In the genomic region with DNA sequence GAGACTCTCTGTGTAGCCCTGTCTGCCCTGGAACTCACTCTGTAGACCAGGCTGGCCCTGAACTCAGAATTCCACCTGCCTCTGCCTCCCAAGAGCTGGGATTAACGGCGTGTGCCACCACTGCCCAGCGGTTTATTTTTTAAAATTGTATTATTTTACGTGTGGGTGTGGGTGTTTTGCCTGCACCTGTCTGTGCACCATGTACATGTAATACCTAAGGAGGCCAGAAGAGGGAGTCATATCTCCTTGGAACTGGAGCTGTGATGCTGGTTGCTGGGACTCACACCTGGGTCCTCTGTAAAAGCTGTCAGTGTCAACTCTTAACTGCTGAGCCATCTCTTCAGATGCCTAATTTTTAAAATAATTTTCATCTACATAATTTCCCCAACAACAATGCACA, we compare ENCODE assay signal across 9 mouse cellular contexts. TPM values are rescaled to one million over a fixed set of nuclear protein-coding genes. Genes with fewer than 3 reads are reported as not detected.
DNase-seq lines count a peak whose midpoint lies in the region; ATAC-seq and TF ChIP-seq lines count a peak whose summit lies in the region.
"Had no signal": no experiment of that assay in that cellular context is flagged by ENCODE, and none has a peak within 500 bp of the region (broad histone marks: within the 10 kb centered on the region; RNA-seq: fewer than 3 reads in every experiment).

No protein-coding gene starts in this region.

- TF ChIP-seq CTCF in brain, embryonic 14.5 days (IDR thresholded peaks at IDR 0.05; ENCODE audit: borderline replicate concordance, extremely low read depth, insufficient read depth, insufficient read length), result peak; percentile 39; the same call in 1 of the 2 replicates

- 61% methylated on average over 4 of the region's 4 CpGs for WGBS in forebrain, embryonic 11.5 days

- TF ChIP-seq POLR2A in brain, embryonic 14.5 days (IDR thresholded peaks at IDR 0.05; ENCODE audit: borderline replicate concordance, extremely low read depth, insufficient read depth, insufficient read length, poor library complexity, severe bottlenecking), result no peak

- no peak for ATAC-seq in forebrain, embryonic 11.5 days (replicated peaks; ENCODE audit: low FRiP score)

- DNase-seq in heart, adult 8-10 months (ENCODE audit: low spot score), result peak; percentile 33
- no peak for DNase-seq in heart, postnatal 4 days
- peak; percentile 66 to 73 for DNase-seq in CD8-positive naive resting alpha-beta T cell, adult 2 months (ENCODE audit: low read depth in 2 of 2, low spot score in 2 of 2)
- DNase-seq in brain, embryonic 14.5 days (ENCODE audit: low read depth), result no peak
- DNase-seq in lung, postnatal 36 days, result peak; percentile 79
- DNase-seq in left cerebral cortex, postnatal 10 days (ENCODE audit: extremely low spot score in 1 of 2, low spot score in 2 of 2), result no peak
- DNase-seq in layer of hippocampus, adult 9-11 months, result no peak
- no peak for DNase-seq in forebrain, embryonic 11.5 days (ENCODE audit: low spot score)

- no peaks in the 10 kb centered on the region; the same call in 1 of the 2 replicates for H3K36me3 ChIP-seq in forebrain, embryonic 11.5 days (ENCODE audit: control insufficient read depth, insufficient read depth, low read length)

- H3K4me3 ChIP-seq in forebrain, embryonic 11.5 days (ENCODE audit: low read depth, low read length), result no peak overlapping the region
- H3K4me3 ChIP-seq: embryonic facial prominence, embryonic 15.5 days had no signal

- no peak overlapping the region for H3K27ac ChIP-seq in forebrain, embryonic 11.5 days (ENCODE audit: low read depth, low read length)
- H3K27ac ChIP-seq: embryonic facial prominence, embryonic 15.5 days had no signal

- H3K9me3 ChIP-seq in forebrain, embryonic 11.5 days (ENCODE audit: control insufficient read depth, low read length), result no peaks in the 10 kb centered on the region
- H3K9me3 ChIP-seq: embryonic facial prominence, embryonic 15.5 days had no signal

- no peak overlapping the region for H3K4me2 ChIP-seq in forebrain, embryonic 11.5 days (ENCODE audit: low read depth, low read length, severe bottlenecking)
- H3K4me2 ChIP-seq: embryonic facial prominence, embryonic 15.5 days had no signal

- H3K4me1 ChIP-seq in forebrain, embryonic 11.5 days (replicated peaks; ENCODE audit: control insufficient read depth, insufficient read depth, low read length), result no peaks in the 10 kb centered on the region

- no peak overlapping the region for H3K9ac ChIP-seq in forebrain, embryonic 11.5 days (ENCODE audit: low read length)
- H3K9ac ChIP-seq: embryonic facial prominence, embryonic 15.5 days had no signal

- no peaks in the 10 kb centered on the region for H3K27me3 ChIP-seq in forebrain, embryonic 11.5 days (ENCODE audit: control insufficient read depth, insufficient read depth, low read length)
- H3K27me3 ChIP-seq: embryonic facial prominence, embryonic 15.5 days had no signal

- intact Hi-C loops in left cerebral cortex, postnatal 10 days (cut with DNase I), result no loop called here

RNA-seq across cellular contexts. Expression of gene Ppp2r5a, which starts 38.6 kb away (rescaled TPM):
- total RNA-seq in heart, adult 8-10 months (2022), result 10 to 100 TPM; 94.2 to 98.9 (median 97.9) TPM
- total RNA-seq in heart, postnatal 4 days (2021), result 10 to 100 TPM; 90.7 to 95.0 TPM
- 15.9 and 16.8 TPM in 2 replicates for polyA plus RNA-seq in brain, embryonic 14.5 days (2012; rRNA removed)
- total RNA-seq in left cerebral cortex, postnatal 10 days (2021), result 10 to 100 TPM; 60.5 to 64.3 TPM
- 19.4 and 21.9 TPM in 2 replicates for polyA plus RNA-seq in forebrain, embryonic 11.5 days (2014; fragmentation: Nextera tagmentation; extraction: Ambion mirVana)

RNA-seq across cellular contexts. Expression of gene Tmem206, which starts 38.8 kb away (rescaled TPM):
- total RNA-seq in heart, adult 8-10 months (2022), result 1 to 10 TPM; 2.6 to 4.2 (median 3.0) TPM
- total RNA-seq in heart, postnatal 4 days (2021), result 1 to 10 TPM; 5.6 to 6.6 TPM
- 30.7 and 35.6 TPM in 2 replicates for polyA plus RNA-seq in brain, embryonic 14.5 days (2012; rRNA removed)
- 10 to 100 TPM in 1 of 2 experiments, 1 to 10 TPM in 1; 9.8 to 11.5 TPM for total RNA-seq in left cerebral cortex, postnatal 10 days (2021)
- polyA plus RNA-seq in forebrain, embryonic 11.5 days (2014; fragmentation: Nextera tagmentation; extraction: Ambion mirVana), result 34.2 and 35.5 TPM in 2 replicates

RNA-seq across cellular contexts. Expression of gene Nenf, which starts 46.5 kb away (rescaled TPM):
- 100 to 1,000 TPM in 3 of 4 experiments, 10 to 100 TPM in 1; 90.1 to 115 (median 111) TPM for total RNA-seq in heart, adult 8-10 months (2022)
- 100 to 1,000 TPM in 1 of 2 experiments, 10 to 100 TPM in 1; 97.3 to 103 TPM for total RNA-seq in heart, postnatal 4 days (2021)
- polyA plus RNA-seq in brain, embryonic 14.5 days (2012; rRNA removed), result 118 and 133 TPM in 2 replicates
- total RNA-seq in left cerebral cortex, postnatal 10 days (2021), result 10 to 100 TPM; 81.5 to 82.4 TPM
- polyA plus RNA-seq in forebrain, embryonic 11.5 days (2014; fragmentation: Nextera tagmentation; extraction: Ambion mirVana), result 57.6 and 57.8 TPM in 2 replicates

Comparison
In these comparisons a context has a peak if more than half of its experiments do, and no peak if none do; other contexts are left out.
1. DNase-seq: peak in heart, adult 8-10 months (single experiment), CD8-positive naive resting alpha-beta T cell, adult 2 months (2 of 2) and lung, postnatal 36 days (single experiment); none in heart, postnatal 4 days (single experiment), brain, embryonic 14.5 days (single experiment), left cerebral cortex, postnatal 10 days (0 of 2), layer of hippocampus, adult 9-11 months (single experiment) and forebrain, embryonic 11.5 days (single experiment).